Mouse (Mus musculus) right cerebral cortex, postnatal 10 days (tissue): ENCODE measurements at regions not wholly inside any gene's neighbourhood (a gene's known extent, or its start where the extent isn't known, plus 50 kb on each side); places are given as distances from the start of the nearest gene placed in this dataset.

Source experiments
- DNase-seq, 2 experiments: peaks; one replicate each; pipeline ENCODE4 v3.0.0; 2021; ENCODE audit warnings: low spot score in 2 of 2

- no peak for DNase-seq
Measured at GRCm38 (mm10) chr1:132820136-132820535, 59.9 kb upstream of the Lrrn2 start.

GRCm38 (mm10) chr1:132818296-132818695 lies 61.8 kb upstream of the Lrrn2 start:
- DNase-seq, result peak in 1 of 2 experiments; percentile 54

- DNase-seq, result no peak
Measured at GRCm38 (mm10) chr1:132817366-132817765, 62.7 kb upstream of the Lrrn2 start.

GRCm38 (mm10) chr1:132805543-132805942 lies 63.9 kb upstream of the Nfasc start:
- DNase-seq, result peak in 1 of 2 experiments; percentile 26

- peak in 1 of 2 experiments; percentile 33 for DNase-seq
Measured at GRCm38 (mm10) chr1:132803842-132804241, 62.2 kb upstream of the Nfasc start.

GRCm38 (mm10) chr1:132802380-132802779 lies 60.8 kb upstream of the Nfasc start:
- peak in 1 of 2 experiments; percentile 50 for DNase-seq

GRCm38 (mm10) chr1:132800285-132800684 lies 58.7 kb upstream of the Nfasc start:
- DNase-seq, result peak in 1 of 2 experiments; percentile 16

- DNase-seq, result peak in 1 of 2 experiments; percentile 10
Measured at GRCm38 (mm10) chr1:132799258-132799657, 57.7 kb upstream of the Nfasc start.

- no peak for DNase-seq
Measured at GRCm38 (mm10) chr1:132794462-132794861, 52.9 kb upstream of the Nfasc start.
